Comparison of ENCODE assay signal across 11 mouse cellular contexts in genomic region chr2:170078442-170079017, GRCm38 (mm10).
DNase-seq lines count a peak whose midpoint lies in the region; ATAC-seq and TF ChIP-seq lines count a peak whose summit lies in the region.
"Had no signal": no experiment of that assay in that cellular context is flagged by ENCODE, and none has a peak within 500 bp of the region (broad histone marks: within the 10 kb centered on the region; RNA-seq: fewer than 3 reads in every experiment).

No protein-coding gene starts in this region.

- WGBS in thymus, adult 2 months, result 71% methylated on average over 15 of the region's 15 CpGs
- WGBS in intestine, embryonic 15.5 days, result 41% methylated on average over 15 of the region's 15 CpGs

- DNase-seq in layer of hippocampus, adult 2 months (ENCODE audit: low spot score in 2 of 2), result no peak
- no peak for DNase-seq in layer of hippocampus, adult 18-20 months (ENCODE audit: low spot score in 2 of 2)
- DNase-seq in thymus, postnatal 14 days, result peak; percentile 14
- DNase-seq in thymus, adult 2 months, result no peak
- no peak for DNase-seq in ovary, adult 18-20 months (ENCODE audit: low spot score)
- DNase-seq: cerebellum, postnatal 36 days; heart, postnatal 14 days had no signal

- TF ChIP-seq POLR2A in thymus, adult 2 months (IDR thresholded peaks at IDR 0.05; ENCODE audit: control insufficient read depth, extremely low read depth, insufficient read depth, low read length, poor library complexity), result no peak

- no peak overlapping the region for H3K4me3 ChIP-seq in layer of hippocampus, adult 2 months
- no peak overlapping the region for H3K4me3 ChIP-seq in thymus, adult 2 months (ENCODE audit: control insufficient read depth, insufficient read depth, low read length)
- H3K4me3 ChIP-seq in intestine, embryonic 15.5 days (replicated peaks), result no peak overlapping the region
- H3K4me3 ChIP-seq: midbrain, embryonic 12.5 days had no signal

- H3K27me3 ChIP-seq in thymus, adult 2 months (ENCODE audit: control insufficient read depth, insufficient read depth, low read length), result no peaks in the 10 kb centered on the region
- no peaks in the 10 kb centered on the region for H3K27me3 ChIP-seq in intestine, embryonic 15.5 days (replicated peaks)
- H3K27me3 ChIP-seq: midbrain, embryonic 12.5 days had no signal

- H3K36me3 ChIP-seq in thymus, adult 2 months (ENCODE audit: control insufficient read depth, insufficient read depth, low read length), result no peaks in the 10 kb centered on the region
- no peaks in the 10 kb centered on the region for H3K36me3 ChIP-seq in intestine, embryonic 15.5 days
- H3K36me3 ChIP-seq: midbrain, embryonic 12.5 days had no signal

- H3K9ac ChIP-seq in intestine, embryonic 15.5 days, result no peak overlapping the region
- H3K9ac ChIP-seq: midbrain, embryonic 12.5 days had no signal

- no peak overlapping the region for H3K4me2 ChIP-seq in intestine, embryonic 15.5 days (replicated peaks)
- H3K4me2 ChIP-seq: midbrain, embryonic 12.5 days had no signal

- H3K27ac ChIP-seq in layer of hippocampus, adult 2 months, result no peak overlapping the region
- no peak overlapping the region for H3K27ac ChIP-seq in thymus, adult 2 months (ENCODE audit: control insufficient read depth, insufficient read depth, low read length)
- peak overlapping the region; percentile 58; the same call in 1 of the 2 replicates for H3K27ac ChIP-seq in intestine, embryonic 15.5 days
- H3K27ac ChIP-seq: midbrain, embryonic 12.5 days had no signal

- peak; percentile 52 for TF ChIP-seq CTCF in layer of hippocampus, adult 2 months (conservative IDR thresholded peaks at IDR 0.05)
- TF ChIP-seq CTCF in thymus, adult 2 months (IDR thresholded peaks at IDR 0.05; ENCODE audit: borderline replicate concordance, control insufficient read depth, extremely low read depth, insufficient read depth, low read length, poor library complexity), result no peak

- H3K4me1 ChIP-seq in thymus, adult 2 months (replicated peaks; ENCODE audit: control insufficient read depth, insufficient read depth, low read length), result no peaks in the 10 kb centered on the region
- H3K4me1 ChIP-seq in intestine, embryonic 15.5 days (replicated peaks), result peaks cover 3% of the 10 kb centered on the region; the same call in 1 of the 2 replicates
- H3K4me1 ChIP-seq: midbrain, embryonic 12.5 days had no signal

- peak; percentile 58; the same call in 1 of the 2 replicates for ATAC-seq in intestine, embryonic 15.5 days
- no peak for ATAC-seq in activated CD4-positive, CD25-positive, alpha-beta regulatory T cell, adult 4 months
- ATAC-seq: forebrain, embryonic 14.5 days had no signal

- H3K9me3 ChIP-seq in intestine, embryonic 15.5 days, result no peaks in the 10 kb centered on the region
- H3K9me3 ChIP-seq: midbrain, embryonic 12.5 days had no signal
